Mouse (Mus musculus): ENCODE measurements around the gene Prkar2a.

Prkar2a gene

GRCm38 (mm10) chr9:108692226-108693041 is 3.3 kb downstream of the Prkar2a start:
- CTCF ChIA-PET = no interaction called here

- CTCF ChIA-PET = no interaction called here
These were observed 4.8 kb downstream of the Prkar2a start for GRCm38 (mm10) chr9:108693946-108694345.

GRCm38 (mm10) chr9:108694533-108694932 is 5.4 kb downstream of the Prkar2a start:
- CTCF ChIA-PET = no interaction called here

GRCm38 (mm10) chr9:108702476-108702875 is 13.4 kb downstream of the Prkar2a start:
- CTCF ChIA-PET = no interaction called here

- CTCF ChIA-PET = no interaction called here
These were observed 14.4 kb downstream of the Prkar2a start for GRCm38 (mm10) chr9:108703373-108704110.

- CTCF ChIA-PET = no interaction called here
These were observed 15.5 kb downstream of the Prkar2a start for GRCm38 (mm10) chr9:108704591-108704990.

- CTCF ChIA-PET = no interaction called here
These were observed 18.1 kb downstream of the Prkar2a start for GRCm38 (mm10) chr9:108707212-108707611.

GRCm38 (mm10) chr9:108708833-108709232 is 19.7 kb downstream of the Prkar2a start:
- CTCF ChIA-PET = no interaction called here

- CTCF ChIA-PET = no interaction called here
These were observed 21.7 kb downstream of the Prkar2a start for GRCm38 (mm10) chr9:108710767-108711166.

- CTCF ChIA-PET = no interaction called here
These were observed 27.1 kb downstream of the Prkar2a start for GRCm38 (mm10) chr9:108716199-108716598.

GRCm38 (mm10) chr9:108723751-108724150 is 34.6 kb downstream of the Prkar2a start:
- CTCF ChIA-PET = no interaction called here

- CTCF ChIA-PET = no interaction called here
These were observed 37.0 kb downstream of the Prkar2a start for GRCm38 (mm10) chr9:108726116-108726515.

- CTCF ChIA-PET = no interaction called here
These were observed 39.9 kb downstream of the Prkar2a start for GRCm38 (mm10) chr9:108729050-108729449.

- CTCF ChIA-PET = no interaction called here
These were observed 43.3 kb downstream of the Prkar2a start for GRCm38 (mm10) chr9:108732462-108732861.

GRCm38 (mm10) chr9:108734626-108735025 is 45.5 kb downstream of the Prkar2a start:
- CTCF ChIA-PET = no interaction called here

- CTCF ChIA-PET = no interaction called here
These were observed 50.1 kb downstream of the Prkar2a start for GRCm38 (mm10) chr9:108739239-108739638.

GRCm38 (mm10) chr9:108740062-108740461 is 50.9 kb downstream of the Prkar2a start:
- CTCF ChIA-PET = no interaction called here

GRCm38 (mm10) chr9:108742048-108742447 is 52.9 kb downstream of the Prkar2a start:
- CTCF ChIA-PET = no interaction called here

- CTCF ChIA-PET = no interaction called here
These were observed 57.9 kb downstream of the Prkar2a start for GRCm38 (mm10) chr9:108746876-108747499.

GRCm38 (mm10) chr9:108747694-108748093 is 58.6 kb downstream of the Prkar2a start:
- CTCF ChIA-PET = no interaction called here

- CTCF ChIA-PET = no interaction called here
These were observed 59.6 kb downstream of the Prkar2a start for GRCm38 (mm10) chr9:108748600-108749183.

- CTCF ChIA-PET = no interaction called here
These were observed 61.5 kb downstream of the Prkar2a start for GRCm38 (mm10) chr9:108750616-108751015.

Measured in spleen, embryonic (tissue).